Comparison of ENCODE assay signal across 8 mouse cellular contexts in the genomic region with DNA sequence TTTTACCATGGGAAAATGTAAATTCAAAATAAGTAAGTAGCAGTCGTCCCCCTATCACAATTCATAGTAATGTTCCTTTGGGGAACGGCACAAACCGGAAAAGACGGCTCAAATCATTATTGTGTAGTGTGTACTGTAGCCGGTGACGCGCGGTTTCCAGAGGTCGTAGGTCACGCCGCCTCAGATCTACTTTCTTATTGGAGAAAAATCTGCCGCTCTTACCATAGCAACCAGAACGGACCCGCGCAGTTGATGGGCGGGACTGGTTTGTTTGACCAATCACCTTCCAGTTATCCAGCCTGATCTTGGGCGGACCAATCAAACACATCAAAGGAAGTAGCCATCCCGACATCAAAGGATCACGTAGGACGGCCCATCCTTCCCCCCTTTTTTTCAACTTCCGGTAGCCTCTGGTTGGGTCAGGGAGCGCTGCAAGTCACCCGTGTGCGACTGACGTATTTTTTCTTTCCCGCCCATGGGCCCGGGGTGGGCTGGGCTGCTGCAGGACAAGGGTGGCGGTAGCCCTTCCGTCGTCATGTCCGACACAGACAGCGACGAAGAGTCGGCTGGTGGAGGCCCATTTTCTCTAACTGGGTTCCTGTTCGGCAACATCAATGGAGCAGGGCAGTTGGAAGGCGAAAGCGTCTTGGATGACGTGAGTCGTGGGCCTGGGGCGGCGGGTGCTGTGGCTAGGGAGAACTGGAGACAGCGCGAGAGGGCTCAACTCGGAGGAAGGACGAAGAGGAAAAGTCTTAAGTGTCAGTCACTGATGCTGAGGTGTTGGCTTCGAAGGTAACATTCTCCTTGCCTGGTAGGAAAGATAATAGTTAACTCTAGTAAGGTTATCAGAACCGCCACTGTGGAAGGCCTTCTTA. TPM values are rescaled to one million over a fixed set of nuclear protein-coding genes. Genes with fewer than 3 reads are reported as not detected.
A peak's percentile ranks its signal among the peaks of the same experiment; 100 is the strongest.
DNase-seq lines count a peak whose midpoint lies in the region; ATAC-seq lines count a peak whose summit lies in the region.

Gene Taf1, plus strand, starts transcription at position 388 of the 875 bp plus-strand sequence.

- no peaks in the 10 kb centered on the region for H3K27me3 ChIP-seq in hindbrain, embryonic 14.5 days (ENCODE audit: control insufficient read depth, insufficient read depth, low read length)

- ATAC-seq in hindbrain, embryonic 14.5 days (ENCODE audit: low FRiP score), result peak; percentile 99

- H3K9ac ChIP-seq in hindbrain, embryonic 14.5 days, result peak within 1 kb of the TSS; percentile 68

- peak within 1 kb of the TSS; percentile 61 for H3K4me2 ChIP-seq in hindbrain, embryonic 14.5 days (replicated peaks)

- H3K4me3 ChIP-seq in hindbrain, embryonic 14.5 days (replicated peaks; ENCODE audit: low read length), result peak within 1 kb of the TSS; percentile 54

- peak within 1 kb of the TSS; percentile 80 for H3K27ac ChIP-seq in hindbrain, embryonic 14.5 days

- 21% methylated on average over 47 of the region's 47 CpGs for WGBS in hindbrain, embryonic 14.5 days

- H3K36me3 ChIP-seq in hindbrain, embryonic 14.5 days (replicated peaks; ENCODE audit: control insufficient read depth, insufficient read depth), result peaks cover 13% of the 10 kb centered on the region

- no peaks in the 10 kb centered on the region for H3K9me3 ChIP-seq in hindbrain, embryonic 14.5 days (ENCODE audit: control insufficient read depth, low read length)

- 0 out of 2 replicates have a peak, but pooled peaks cover 7% of the 10 kb centered on the region for H3K4me1 ChIP-seq in hindbrain, embryonic 14.5 days (replicated peaks; ENCODE audit: control insufficient read depth, insufficient read depth, low read length)

- DNase-seq in R1 (ENCODE audit: low read depth, low spot score), result peak; percentile 99
- DNase-seq in cerebellum, postnatal 25 days, result peak; percentile 89 to 92
- DNase-seq in frontal cortex, postnatal 25 days (ENCODE audit: low spot score in 2 of 2), result peak; percentile 84 to 86
- DNase-seq in hindbrain, embryonic 14.5 days (ENCODE audit: low spot score), result peak; percentile 90
- peak; percentile 88 to 91 for DNase-seq in layer of hippocampus, postnatal 36 days
- peak; percentile 98 for DNase-seq in lung, postnatal 36 days
- DNase-seq in retina, postnatal 1 day, result peak; percentile 99
- DNase-seq in urinary bladder, adult 18-20 months (ENCODE audit: low spot score in 2 of 2), result peak; percentile 76 to 88

RNA-seq across cellular contexts. Expression of gene Taf1, which starts in this region (rescaled TPM):
- 18.3 and 18.5 TPM in 2 replicates for polyA plus RNA-seq in hindbrain, embryonic 14.5 days (2014; fragmentation: Nextera tagmentation; extraction: Ambion mirVana)
- 10 to 100 TPM; 50.0 to 51.0 TPM for total RNA-seq in layer of hippocampus, postnatal 36 days (2021)

Comparison
In these comparisons a context has a peak if more than half of its experiments do, and no peak if none do; other contexts are left out.
1. Peak in every context shown above with its lines: DNase-seq, ATAC-seq, H3K4me3 ChIP-seq and H3K27ac ChIP-seq.